Mouse (Mus musculus) neural tube, embryonic 13.5 days (tissue): ENCODE measurements at regions not wholly inside any gene's neighbourhood (a gene's known extent, or its start where the extent isn't known, plus 50 kb on each side); places are given as distances from the start of the nearest gene placed in this dataset.

Source experiments
- ATAC-seq: fragments of 200-750 bp; cut with Nextera tagmentation; 2 replicates; pipeline ENCODE4 v1.8.0; 2017; ENCODE audit warnings: low read depth, mild to moderate bottlenecking, moderate TSS enrichment, moderate library complexity
- H3K27ac ChIP-seq: fragments of 300-500 bp; sonication (generic); replicated peaks from 2 replicates; pipeline ENCODE4 v1.5.1; 2015; ENCODE audit warnings: moderate library complexity, mild to moderate bottlenecking, inconsistent platforms
- H3K27me3 ChIP-seq: fragments of 300-500 bp; sonication (generic); 2 replicates; pipeline ENCODE4 v1.6.1; 2015; ENCODE audit warnings: mild to moderate bottlenecking, inconsistent platforms
- H3K36me3 ChIP-seq: fragments of 300-500 bp; sonication (generic); 2 replicates; pipeline ENCODE4 v1.6.1; 2015; ENCODE audit warnings: mild to moderate bottlenecking, inconsistent platforms
- H3K4me1 ChIP-seq: fragments of 300-500 bp; sonication (generic); replicated peaks from 2 replicates; pipeline ENCODE4 v1.6.1; 2015; ENCODE audit warnings: inconsistent platforms
- H3K4me2 ChIP-seq: fragments of 300-500 bp; sonication (generic); 2 replicates; pipeline ENCODE4 v1.6.1; 2015; ENCODE audit warnings: inconsistent platforms, mild to moderate bottlenecking, moderate library complexity
- H3K4me3 ChIP-seq: fragments of 300-500 bp; sonication (generic); 2 replicates; pipeline ENCODE4 v1.5.1; 2015; ENCODE audit warnings: mild to moderate bottlenecking, inconsistent platforms
- H3K9ac ChIP-seq: fragments of 300-500 bp; sonication (generic); 2 replicates; pipeline ENCODE4 v1.6.1; 2015; ENCODE audit warnings: moderate library complexity, mild to moderate bottlenecking, inconsistent platforms
- H3K9me3 ChIP-seq: fragments of 300-500 bp; sonication (generic); 2 replicates; pipeline ENCODE4 v1.6.1; 2016; ENCODE audit warnings: inconsistent platforms
- WGBS: fragments of 180-500 bp; shearing (Covaris S2); methylation state at CpG from one replicate; pipeline ENCODE4 v1.1.7; 2015; 5-methylcytosine and 5-hydroxymethylcytosine counted together

GRCm38 (mm10) chr13:94619511-94619910, 169.2 kb upstream of the Tbca start:
- Histone ChIP-seq H3K4me3 (no peak overlapping the region), H3K36me3 (no peaks in the 10 kb centered on the region), H3K9me3 (no peaks in the 10 kb centered on the region; the same call in 1 of the 2 replicates), H3K27me3 (peaks cover 68% of the 10 kb centered on the region), H3K4me2 (no peak overlapping the region), H3K27ac (no peak overlapping the region), H3K4me1 (no peaks in the 10 kb centered on the region), H3K9ac (no peak overlapping the region)
- no peak for ATAC-seq
- WGBS, result 67% methylated on average over 4 of the region's 4 CpGs

- no peak for ATAC-seq
- WGBS, result 40% methylated on average over 1 of the region's 1 CpGs
- no peak overlapping the region for H3K9ac ChIP-seq
- no peaks in the 10 kb centered on the region for H3K9me3 ChIP-seq
- H3K4me3 ChIP-seq, result no peak overlapping the region
- H3K27ac ChIP-seq, result no peak overlapping the region
- no peaks in the 10 kb centered on the region for H3K4me1 ChIP-seq
- H3K4me2 ChIP-seq, result no peak overlapping the region
- H3K36me3 ChIP-seq, result no peaks in the 10 kb centered on the region
- H3K27me3 ChIP-seq, result peaks cover 48% of the 10 kb centered on the region
Measured at GRCm38 (mm10) chr13:94630055-94630454, 158.7 kb upstream of the Tbca start.

GRCm38 (mm10) chr13:94630685-94631084, 158.0 kb upstream of the Tbca start:
- ATAC-seq, result no peak
- 93% methylated on average over 6 of the region's 6 CpGs for WGBS
- no peak overlapping the region for H3K9ac ChIP-seq
- no peaks in the 10 kb centered on the region for H3K36me3 ChIP-seq
- peaks cover 46% of the 10 kb centered on the region for H3K27me3 ChIP-seq
- no peaks in the 10 kb centered on the region for H3K4me1 ChIP-seq
- H3K27ac ChIP-seq, result no peak overlapping the region
- no peak overlapping the region for H3K4me2 ChIP-seq
- no peaks in the 10 kb centered on the region for H3K9me3 ChIP-seq
- H3K4me3 ChIP-seq, result no peak overlapping the region

GRCm38 (mm10) chr13:94632730-94633129, 156.0 kb upstream of the Tbca start:
- WGBS, result 62% methylated on average over 5 of the region's 5 CpGs
- no peaks in the 10 kb centered on the region for H3K4me1 ChIP-seq
- H3K4me2 ChIP-seq, result no peak overlapping the region
- H3K27me3 ChIP-seq, result peaks cover 35% of the 10 kb centered on the region
- H3K9ac ChIP-seq, result no peak overlapping the region
- no peaks in the 10 kb centered on the region for H3K9me3 ChIP-seq
- no peaks in the 10 kb centered on the region for H3K36me3 ChIP-seq
- no peak overlapping the region for H3K4me3 ChIP-seq
- ATAC-seq, result no peak
- H3K27ac ChIP-seq, result no peak overlapping the region

GRCm38 (mm10) chr13:94640336-94640735, 148.4 kb upstream of the Tbca start:
- WGBS, result 88% methylated on average over 5 of the region's 5 CpGs
- no peak for ATAC-seq
- Histone ChIP-seq H3K27ac (no peak overlapping the region), H3K9me3 (no peaks in the 10 kb centered on the region), H3K36me3 (no peaks in the 10 kb centered on the region), H3K4me2 (no peak overlapping the region), H3K4me3 (no peak overlapping the region), H3K27me3 (peaks cover 38% of the 10 kb centered on the region), H3K9ac (no peak overlapping the region), H3K4me1 (peaks cover 6% of the 10 kb centered on the region)

GRCm38 (mm10) chr13:94645241-94646206, 143.2 kb upstream of the Tbca start:
- ATAC-seq, result peak; percentile 57; the same call in 1 of the 2 replicates
- H3K4me3 ChIP-seq, result no peak overlapping the region
- H3K36me3 ChIP-seq, result no peaks in the 10 kb centered on the region
- 56% methylated on average over 19 of the region's 19 CpGs for WGBS
- peaks cover 7% of the 10 kb centered on the region for H3K4me1 ChIP-seq
- H3K4me2 ChIP-seq, result peak overlapping the region; percentile 41
- no peaks in the 10 kb centered on the region for H3K9me3 ChIP-seq
- peak overlapping the region; percentile 64 for H3K27ac ChIP-seq
- H3K27me3 ChIP-seq, result peaks cover 46% of the 10 kb centered on the region
- H3K9ac ChIP-seq, result peak overlapping the region; percentile 53; the same call in 1 of the 2 replicates

GRCm38 (mm10) chr13:94646326-94646725, 142.4 kb upstream of the Tbca start:
- H3K4me3 ChIP-seq, result no peak overlapping the region
- H3K9me3 ChIP-seq, result no peaks in the 10 kb centered on the region
- 79% methylated on average over 2 of the region's 2 CpGs for WGBS
- no peak overlapping the region for H3K9ac ChIP-seq
- H3K4me2 ChIP-seq, result no peak overlapping the region
- no peaks in the 10 kb centered on the region for H3K36me3 ChIP-seq
- H3K27ac ChIP-seq, result no peak overlapping the region
- H3K27me3 ChIP-seq, result peaks cover 50% of the 10 kb centered on the region
- ATAC-seq, result no peak
- H3K4me1 ChIP-seq, result peaks cover 7% of the 10 kb centered on the region

GRCm38 (mm10) chr13:94646781-94647555, 141.7 kb upstream of the Tbca start:
- Histone ChIP-seq H3K4me3 (no peak overlapping the region), H3K27me3 (peaks cover 48% of the 10 kb centered on the region), H3K36me3 (no peaks in the 10 kb centered on the region), H3K27ac (no peak overlapping the region), H3K9me3 (no peaks in the 10 kb centered on the region), H3K4me1 (peaks cover 7% of the 10 kb centered on the region), H3K9ac (no peak overlapping the region), H3K4me2 (no peak overlapping the region)
- ATAC-seq, result no peak
- WGBS, result 76% methylated on average over 12 of the region's 12 CpGs

GRCm38 (mm10) chr13:94647566-94647965, 141.1 kb upstream of the Tbca start:
- Histone ChIP-seq H3K27ac (no peak overlapping the region), H3K9me3 (no peaks in the 10 kb centered on the region), H3K4me3 (no peak overlapping the region), H3K4me2 (no peak overlapping the region), H3K27me3 (peaks cover 42% of the 10 kb centered on the region), H3K36me3 (no peaks in the 10 kb centered on the region), H3K9ac (no peak overlapping the region), H3K4me1 (peaks cover 7% of the 10 kb centered on the region)
- ATAC-seq, result no peak
- whole genome bisulfite sequencing, result 50% methylated on average over 5 of the region's 5 CpGs

- no peak overlapping the region for H3K4me2 ChIP-seq
- no peak overlapping the region for H3K9ac ChIP-seq
- H3K27ac ChIP-seq, result no peak overlapping the region
- 69% methylated on average over 7 of the region's 7 CpGs for WGBS
- no peak for ATAC-seq
- H3K4me1 ChIP-seq, result no peaks in the 10 kb centered on the region
- no peaks in the 10 kb centered on the region for H3K36me3 ChIP-seq
- H3K27me3 ChIP-seq, result peaks cover 31% of the 10 kb centered on the region
- H3K9me3 ChIP-seq, result no peaks in the 10 kb centered on the region
- no peak overlapping the region for H3K4me3 ChIP-seq
Measured at GRCm38 (mm10) chr13:94650951-94651350, 137.8 kb upstream of the Tbca start.

- H3K27me3 ChIP-seq, result peaks cover 47% of the 10 kb centered on the region
- H3K36me3 ChIP-seq, result no peaks in the 10 kb centered on the region
- no peak overlapping the region for H3K9ac ChIP-seq
- no peaks in the 10 kb centered on the region for H3K4me1 ChIP-seq
- H3K9me3 ChIP-seq, result no peaks in the 10 kb centered on the region
- no peak overlapping the region for H3K27ac ChIP-seq
- no peak for ATAC-seq
- no peak overlapping the region for H3K4me3 ChIP-seq
- 86% methylated on average over 9 of the region's 9 CpGs for WGBS
- H3K4me2 ChIP-seq, result no peak overlapping the region
Measured at GRCm38 (mm10) chr13:94667604-94668003, 121.1 kb upstream of the Tbca start.

GRCm38 (mm10) chr13:94668276-94668675, 120.4 kb upstream of the Tbca start:
- Histone ChIP-seq H3K9me3 (no peaks in the 10 kb centered on the region), H3K27ac (no peak overlapping the region), H3K4me2 (no peak overlapping the region), H3K4me3 (no peak overlapping the region), H3K9ac (no peak overlapping the region), H3K36me3 (no peaks in the 10 kb centered on the region), H3K4me1 (no peaks in the 10 kb centered on the region), H3K27me3 (peaks cover 47% of the 10 kb centered on the region)
- 75% methylated on average over 5 of the region's 5 CpGs for WGBS
- ATAC-seq, result no peak
